Mouse (Mus musculus): ENCODE measurements around the gene Rtn3.

Rtn3 gene

GRCm38 (mm10) chr19:7484076-7484475 is 995 bp upstream of the Rtn3 start:
- DNase-seq, result no peak

GRCm38 (mm10) chr19:7483512-7483882 is 416 bp upstream of the Rtn3 start:
- DNase-seq, result peak; percentile 63

GRCm38 (mm10) chr19:7482266-7482598 is 849 bp downstream of the Rtn3 start:
- DNase-seq, result no peak

- peak; percentile 68 for DNase-seq
Observed at GRCm38 (mm10) chr19:7481541-7482265, 1.4 kb downstream of the Rtn3 start.

- DNase-seq, result no peak
Observed at GRCm38 (mm10) chr19:7479751-7480248, 3.3 kb downstream of the Rtn3 start.

GRCm38 (mm10) chr19:7470643-7471042 is 12.4 kb downstream of the Rtn3 start:
- no peak for DNase-seq

GRCm38 (mm10) chr19:7467915-7468314 is 15.2 kb downstream of the Rtn3 start:
- no peak for DNase-seq

GRCm38 (mm10) chr19:7459370-7459769 is 23.7 kb downstream of the Rtn3 start:
- no peak for DNase-seq

- no peak for DNase-seq
Observed at GRCm38 (mm10) chr19:7458901-7459300, 24.2 kb downstream of the Rtn3 start.

- DNase-seq, result no peak
Observed at GRCm38 (mm10) chr19:7456803-7457202, 26.3 kb downstream of the Rtn3 start.

GRCm38 (mm10) chr19:7445596-7445995 is 37.5 kb downstream of the Rtn3 start:
- DNase-seq, result peak; percentile 29

GRCm38 (mm10) chr19:7445105-7445504 is 38.0 kb downstream of the Rtn3 start:
- DNase-seq, result no peak

GRCm38 (mm10) chr19:7441493-7441892 is 41.6 kb downstream of the Rtn3 start:
- DNase-seq, result peak; percentile 77

- no peak for DNase-seq
Observed at GRCm38 (mm10) chr19:7438295-7438694, 44.8 kb downstream of the Rtn3 start.

GRCm38 (mm10) chr19:7436061-7436970 is 46.8 kb downstream of the Rtn3 start:
- peak; percentile 57 for DNase-seq

GRCm38 (mm10) chr19:7434887-7435286 is 48.2 kb downstream of the Rtn3 start:
- DNase-seq, result no peak

GRCm38 (mm10) chr19:7425398-7425775 is 57.7 kb downstream of the Rtn3 start:
- DNase-seq, result no peak

GRCm38 (mm10) chr19:7424590-7425397 is 58.3 kb downstream of the Rtn3 start:
- DNase-seq, result no peak

GRCm38 (mm10) chr19:7424131-7424530 is 59.0 kb downstream of the Rtn3 start:
- DNase-seq, result no peak

GRCm38 (mm10) chr19:7423656-7424030 is 59.4 kb downstream of the Rtn3 start:
- DNase-seq, result no peak

- peak; percentile 26 for DNase-seq
Observed at GRCm38 (mm10) chr19:7423028-7423655, 59.9 kb downstream of the Rtn3 start.

GRCm38 (mm10) chr19:7422656-7423027 is 60.4 kb downstream of the Rtn3 start:
- peak; percentile 19 for DNase-seq

All from thymus, postnatal 4 days (tissue).